Mouse (Mus musculus) mesoderm, embryonic 11.5 days (tissue): ENCODE results near the gene Creb5.
A peak's percentile ranks its signal among the peaks of the same experiment; 100 is the strongest.

Experiments used
- DNase-seq: peaks from one replicate; pipeline ENCODE4 v3.0.0-alpha.2; 2012; ENCODE audit warnings: low read depth, low spot score

Gene Creb5

GRCm38 (mm10) chr6:53698128-53698749, 411.2 kb downstream of the Creb5 start:
- no peak for DNase-seq

DNA sequence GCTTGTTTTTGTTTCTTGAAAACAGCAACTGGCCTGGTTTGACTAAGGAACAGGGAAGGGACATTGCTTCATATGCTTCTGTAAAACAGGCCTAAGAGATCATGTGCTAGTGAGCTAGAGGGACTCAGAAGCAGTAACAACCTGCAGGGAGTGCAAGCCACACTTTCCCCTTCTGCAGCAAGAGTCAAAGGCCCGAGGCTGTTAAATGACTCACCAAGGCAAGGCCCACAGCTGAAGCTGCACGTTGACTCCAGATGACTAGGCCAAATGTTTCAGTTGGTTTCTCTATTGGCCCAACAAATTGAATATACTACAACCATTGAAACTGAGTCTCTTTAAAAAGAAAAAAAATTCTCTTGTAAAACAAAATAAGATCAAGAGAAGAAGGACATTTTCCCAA, 417.4 kb downstream of the Creb5 start:
- DNase-seq: no peak

DNA sequence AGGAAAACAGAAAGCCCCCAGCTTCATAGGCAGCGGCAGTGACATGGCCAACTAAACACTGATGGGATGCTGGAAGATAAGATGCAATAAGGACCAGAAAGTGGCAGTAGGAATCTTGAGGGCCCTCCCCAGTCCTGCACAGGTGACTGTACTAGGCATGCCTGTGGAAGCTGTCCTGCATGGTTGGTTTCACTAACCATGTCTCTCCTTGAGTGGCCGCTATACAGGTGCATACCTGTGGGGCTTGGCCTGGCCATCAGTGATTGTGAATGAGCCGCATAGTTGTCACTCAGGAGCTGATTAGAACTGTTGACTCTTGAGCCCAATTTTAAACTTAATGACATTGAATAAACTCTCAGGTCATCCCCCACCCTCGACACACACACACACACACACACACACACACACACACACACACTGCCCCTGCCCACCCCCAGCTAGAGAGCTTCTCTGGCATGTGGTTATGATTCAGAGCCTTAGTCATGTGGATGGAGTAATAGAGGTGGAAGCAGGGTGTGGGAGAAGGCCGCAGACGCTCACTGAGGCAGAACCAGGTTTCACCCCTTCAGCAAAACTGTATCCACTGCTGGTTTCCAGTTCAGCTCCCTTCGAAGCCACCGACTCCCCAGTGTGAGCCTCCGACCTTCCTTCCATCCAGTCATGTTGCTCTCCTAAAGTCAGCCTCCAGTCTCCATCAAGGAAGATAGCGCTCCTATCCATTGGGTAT, 419.7 kb downstream of the Creb5 start:
- no peak for DNase-seq

- DNase-seq: no peak
These were observed 420.7 kb downstream of the Creb5 start for GRCm38 (mm10) chr6:53707795-53708194.

- DNase-seq: no peak
These were observed 422.8 kb downstream of the Creb5 start for GRCm38 (mm10) chr6:53709694-53710442.

GRCm38 (mm10) chr6:53710560-53710959, 423.5 kb downstream of the Creb5 start:
- DNase-seq: no peak

- DNase-seq: no peak
These were observed 426.1 kb downstream of the Creb5 start for GRCm38 (mm10) chr6:53713152-53713551.

DNA sequence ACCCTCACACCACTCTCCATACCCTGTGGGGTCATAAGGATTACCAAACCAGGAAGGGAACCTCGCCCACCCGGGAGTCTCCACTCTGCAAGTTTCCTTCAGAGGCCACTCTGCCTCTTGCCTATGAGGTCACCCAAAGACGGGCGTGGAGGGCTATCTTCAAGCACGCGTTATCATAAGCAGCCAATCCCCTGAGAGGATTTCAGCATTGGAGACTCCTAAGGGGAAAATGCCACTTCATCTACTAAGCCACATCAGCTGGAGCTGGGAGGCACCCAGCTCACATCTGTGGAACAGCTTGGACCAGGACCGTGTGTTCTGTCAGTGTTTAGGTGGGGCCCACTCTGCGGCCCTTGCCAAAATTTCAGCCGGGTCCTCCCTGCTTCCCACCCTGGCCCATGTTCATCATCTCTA, 427.8 kb downstream of the Creb5 start:
- no peak for DNase-seq

DNA sequence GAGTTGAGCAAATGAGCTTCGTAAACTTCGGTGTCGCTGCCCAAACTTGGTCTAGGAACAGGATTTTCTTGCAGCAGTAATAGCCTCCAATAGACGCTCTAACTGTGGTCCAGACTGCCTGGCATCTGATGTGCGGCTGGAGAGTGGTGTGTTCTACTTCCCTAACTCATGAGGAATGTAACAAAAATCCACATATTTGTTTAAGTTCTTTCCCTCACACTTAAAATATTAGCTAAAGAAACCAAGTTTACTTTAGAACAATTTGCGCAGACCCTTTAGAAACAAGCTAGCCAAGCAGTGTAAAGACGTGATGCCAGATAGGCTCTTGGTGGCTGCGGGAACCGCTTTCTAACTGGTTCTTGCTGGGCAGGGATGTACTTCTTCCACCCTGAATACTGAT, 428.9 kb downstream of the Creb5 start:
- no peak for DNase-seq

GRCm38 (mm10) chr6:53720009-53720408, 432.9 kb downstream of the Creb5 start:
- no peak for DNase-seq

GRCm38 (mm10) chr6:53721595-53721994, 434.5 kb downstream of the Creb5 start:
- peak; percentile 68 for DNase-seq

GRCm38 (mm10) chr6:53722694-53723093, 435.6 kb downstream of the Creb5 start:
- no peak for DNase-seq

GRCm38 (mm10) chr6:53730487-53730886, 443.4 kb downstream of the Creb5 start:
- no peak for DNase-seq

GRCm38 (mm10) chr6:53730996-53731485, 444.0 kb downstream of the Creb5 start:
- no peak for DNase-seq

- DNase-seq: no peak
These were observed 446.5 kb downstream of the Creb5 start for GRCm38 (mm10) chr6:53733546-53733945.

DNA sequence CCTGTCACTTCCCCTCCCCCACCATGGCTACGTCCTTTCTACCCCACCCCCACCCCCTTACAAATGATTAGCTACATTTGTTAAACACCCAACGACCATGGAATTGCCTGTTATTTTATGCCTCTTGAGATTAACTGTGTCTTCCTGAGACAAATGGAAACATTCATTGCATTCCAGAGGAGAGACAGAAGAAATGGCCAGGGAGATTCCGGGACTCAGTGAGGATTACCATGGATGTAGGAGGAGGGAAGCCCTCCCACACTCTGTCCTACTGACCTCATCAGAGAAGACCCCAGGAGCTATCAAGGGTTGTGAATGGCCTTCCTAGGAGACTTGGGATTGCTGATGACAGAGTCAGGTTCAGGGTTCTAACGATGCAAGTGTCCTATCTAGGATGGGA, 446.9 kb downstream of the Creb5 start:
- DNase-seq: peak; percentile 47

DNA sequence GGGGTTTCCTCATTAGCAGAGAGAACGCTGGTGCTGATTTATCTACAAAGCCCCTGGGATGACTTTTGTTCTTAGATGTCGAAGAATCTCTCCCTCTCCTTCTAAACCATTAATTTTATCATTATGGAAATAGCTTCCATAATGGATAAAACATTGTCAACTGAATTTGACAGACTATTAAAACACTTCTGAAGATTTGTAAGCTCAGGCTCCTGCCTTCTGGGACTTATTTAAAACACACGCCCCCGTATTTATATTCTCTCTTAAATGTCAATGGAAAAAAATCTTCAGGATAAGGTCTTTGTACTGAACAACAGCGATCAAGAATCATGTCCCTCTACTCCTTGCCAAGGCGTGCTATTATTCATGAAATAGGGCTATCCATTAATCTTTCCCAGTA, 448.6 kb downstream of the Creb5 start:
- DNase-seq: no peak

DNA sequence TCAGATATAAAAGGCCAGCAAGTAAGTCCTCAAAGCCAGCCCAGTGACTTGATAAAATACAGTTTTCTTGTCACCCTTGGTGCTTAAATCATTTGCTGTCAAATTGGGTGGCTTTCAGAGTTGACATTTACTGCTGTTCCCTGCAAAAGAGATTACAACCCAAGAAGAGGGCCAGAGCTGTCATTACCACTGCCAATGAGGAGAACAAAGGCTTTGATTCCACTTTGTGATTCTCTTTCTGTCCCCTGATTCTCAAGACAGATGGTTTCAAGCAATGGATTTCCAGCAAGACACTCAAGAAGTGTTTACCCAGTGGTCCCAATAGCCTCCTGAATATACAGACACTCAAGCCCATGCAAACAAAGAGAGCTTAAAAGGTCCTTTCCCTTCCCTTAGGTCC, 451.1 kb downstream of the Creb5 start:
- DNase-seq: no peak

DNA sequence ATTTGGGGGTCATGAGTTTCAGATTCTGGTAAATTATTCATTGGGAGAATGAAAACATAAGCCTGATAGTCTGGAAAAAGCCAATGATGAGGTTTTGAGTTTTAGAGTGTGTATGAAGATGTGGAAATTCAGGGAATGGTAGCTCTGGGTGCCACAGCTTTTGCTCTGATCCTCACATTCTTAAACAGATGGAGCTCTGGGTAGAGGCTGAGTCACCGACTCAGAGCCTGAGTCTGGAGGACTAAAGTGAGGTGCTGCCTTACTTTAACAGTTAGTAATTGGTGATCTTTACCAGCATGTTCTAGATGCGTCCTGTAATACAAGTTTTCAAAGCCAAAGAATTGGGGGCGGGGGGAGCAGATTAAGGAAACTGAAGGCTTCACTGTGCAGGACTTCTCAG, 454.2 kb downstream of the Creb5 start:
- no peak for DNase-seq
